Mouse (Mus musculus) liver, adult (tissue): ENCODE data around the gene Cox14.

Experiments used
- GATA4 ChIP-seq: IDR thresholded peaks from 2 replicates; pipeline ENCODE4 v1.6.1; 2014; ENCODE audit warnings: mild to moderate bottlenecking, low read length; ENCODE audit not compliant: insufficient replicate concordance

Gene Cox14

GRCm38 (mm10) chr15:99716814-99717213, 8.6 kb upstream of the Cox14 start:
- TF ChIP-seq GATA4: no peak

- no peak for TF ChIP-seq GATA4
Measured at GRCm38 (mm10) chr15:99717386-99718334, 7.8 kb upstream of the Cox14 start, which contains the start of gene Gpd1. Gene Gpd1 (plus strand): TSS chr15:99717515.

- TF ChIP-seq GATA4: no peak
Measured at GRCm38 (mm10) chr15:99718461-99719021, 6.9 kb upstream of the Cox14 start.

GRCm38 (mm10) chr15:99719865-99720264, 5.6 kb upstream of the Cox14 start:
- TF ChIP-seq GATA4: no peak

GRCm38 (mm10) chr15:99721921-99722743, 3.3 kb upstream of the Cox14 start:
- TF ChIP-seq GATA4: no peak

GRCm38 (mm10) chr15:99723120-99723514, 2.3 kb upstream of the Cox14 start:
- TF ChIP-seq GATA4: no peak

GRCm38 (mm10) chr15:99723515-99724291, 1.7 kb upstream of the Cox14 start:
- TF ChIP-seq GATA4: peak; percentile 9; the same call in 1 of the 2 replicates

GRCm38 (mm10) chr15:99724292-99725021, 961 bp upstream of the Cox14 start:
- no peak for TF ChIP-seq GATA4

GRCm38 (mm10) chr15:99726549-99726948, 1.1 kb downstream of the Cox14 start:
- TF ChIP-seq GATA4: no peak

- no peak for TF ChIP-seq GATA4
Measured at GRCm38 (mm10) chr15:99727525-99727924, 2.1 kb downstream of the Cox14 start.

GRCm38 (mm10) chr15:99728211-99728610, 2.8 kb downstream of the Cox14 start:
- no peak for TF ChIP-seq GATA4

GRCm38 (mm10) chr15:99729056-99729783, 3.8 kb downstream of the Cox14 start:
- TF ChIP-seq GATA4: no peak

- TF ChIP-seq GATA4: no peak
Measured at GRCm38 (mm10) chr15:99731167-99731566, 5.7 kb downstream of the Cox14 start.

GRCm38 (mm10) chr15:99731678-99732077, 6.3 kb downstream of the Cox14 start:
- no peak for TF ChIP-seq GATA4

GRCm38 (mm10) chr15:99733186-99733585, 7.8 kb downstream of the Cox14 start:
- no peak for TF ChIP-seq GATA4
